Mouse (Mus musculus): ENCODE results near the gene Btg2. TPM values are rescaled to one million over a fixed set of nuclear protein-coding genes. Genes with fewer than 3 reads are reported as not detected.

Gene Btg2
- polyA plus RNA-seq, 1 experiment from 2014 or later: 105 TPM

DNA sequence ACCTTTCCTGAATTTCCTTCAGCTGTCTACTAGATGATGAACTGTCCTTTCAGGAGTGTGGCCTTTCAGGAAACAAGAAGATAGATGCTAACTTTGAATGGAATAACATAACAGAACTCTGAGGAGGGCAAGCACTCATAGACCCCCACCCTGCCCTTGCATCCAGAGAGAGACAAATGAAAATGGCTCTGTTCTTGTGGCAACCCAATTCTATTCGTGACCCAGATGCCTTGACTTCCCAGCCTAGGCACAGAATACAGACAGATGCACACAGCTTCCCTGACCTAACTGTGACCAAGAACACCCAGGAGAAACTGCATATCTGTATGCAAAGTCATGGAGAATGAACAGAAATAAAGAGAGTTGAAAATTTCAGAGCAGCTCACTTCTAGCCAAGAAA is 5.3 kb downstream of the Btg2 start:
- no peak overlapping the region for H3K4me2 ChIP-seq (replicated peaks)
- ATAC-seq (ENCODE audit: low FRiP score): no peak
- H3K27ac ChIP-seq: peak overlapping the region; percentile 83; the same call in 1 of the 2 replicates
- 83% methylated on average over 1 of the region's 1 CpGs for WGBS
- H3K36me3 ChIP-seq: peaks cover 13% of the 10 kb centered on the region
- no peaks in the 10 kb centered on the region for H3K27me3 ChIP-seq
- H3K9ac ChIP-seq: no peak overlapping the region
- H3K9me3 ChIP-seq (replicated peaks): no peaks in the 10 kb centered on the region
- no peak overlapping the region for H3K4me3 ChIP-seq
- peaks cover 64% of the 10 kb centered on the region for H3K4me1 ChIP-seq

DNA sequence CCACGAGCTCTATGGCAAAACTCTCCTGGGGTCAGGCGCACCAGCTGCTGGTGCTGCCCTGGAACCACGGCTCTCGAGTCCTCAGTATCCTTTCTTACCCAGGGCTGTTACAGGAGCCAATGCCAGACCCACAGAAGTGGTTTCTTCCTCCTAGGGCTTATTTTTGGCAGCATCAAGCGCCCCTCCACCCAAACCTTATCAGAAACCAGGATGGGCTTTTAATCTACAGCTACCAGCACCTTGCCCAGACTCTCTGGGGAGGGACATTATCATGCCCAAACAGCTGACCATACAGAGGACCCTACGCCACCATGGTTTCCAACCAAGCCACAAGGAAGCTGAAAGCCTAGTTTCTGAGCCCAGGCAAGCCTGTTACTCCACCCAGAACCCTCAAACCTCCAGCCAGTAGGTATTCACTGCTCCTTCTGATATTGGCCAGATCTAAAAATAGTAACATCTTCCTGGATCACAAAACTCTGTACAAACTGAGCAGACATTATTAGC is 5.8 kb downstream of the Btg2 start:
- Histone ChIP-seq H3K27ac (peak overlapping the region; percentile 83), H3K27me3 (no peaks in the 10 kb centered on the region), H3K4me1 (peaks cover 62% of the 10 kb centered on the region), H3K9ac (no peak overlapping the region), H3K4me3 (no peak overlapping the region), H3K36me3 (peaks cover 13% of the 10 kb centered on the region), H3K9me3 (replicated peaks) (no peaks in the 10 kb centered on the region), H3K4me2 (replicated peaks) (no peak overlapping the region)
- WGBS: 74% methylated on average over 6 of the region's 6 CpGs
- ATAC-seq (ENCODE audit: low FRiP score): no peak

DNA sequence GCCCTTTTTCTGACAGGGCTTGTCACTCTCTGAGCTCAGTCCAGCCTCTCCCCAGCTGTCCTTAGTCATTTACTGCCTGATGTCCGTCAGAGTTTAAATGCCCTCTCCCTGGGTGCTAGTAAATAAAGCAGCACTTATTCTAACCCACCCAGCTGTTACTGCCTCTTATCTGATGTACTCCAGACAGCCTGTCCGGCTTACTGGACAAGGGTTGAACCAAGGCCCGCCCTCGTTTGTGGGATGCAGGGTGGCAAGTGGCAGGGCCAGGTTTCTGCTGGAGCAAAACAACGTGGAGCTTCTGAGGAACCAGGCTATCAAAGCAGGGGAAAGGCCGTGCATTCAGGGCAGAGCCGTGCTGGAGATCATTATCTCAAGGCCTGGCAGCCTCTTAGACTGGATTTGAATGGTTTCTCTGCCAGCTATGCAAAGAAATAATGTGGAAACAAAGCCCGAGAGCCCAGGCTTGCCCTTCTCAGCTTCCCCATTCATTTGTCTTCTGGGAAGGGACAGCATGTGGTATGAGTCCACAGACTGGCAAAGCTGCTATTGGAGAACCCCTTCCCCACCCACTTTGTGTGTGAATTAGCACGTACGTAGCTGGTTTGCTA is 7.4 kb downstream of the Btg2 start:
- peak; percentile 17; the same call in 1 of the 2 replicates for ATAC-seq (ENCODE audit: low FRiP score)
- Histone ChIP-seq H3K4me3 (no peak overlapping the region), H3K9ac (no peak overlapping the region), H3K27me3 (no peaks in the 10 kb centered on the region), H3K36me3 (peaks cover 13% of the 10 kb centered on the region), H3K27ac (peak overlapping the region; percentile 83), H3K4me2 (replicated peaks) (no peak overlapping the region; the same call in 1 of the 2 replicates), H3K9me3 (replicated peaks) (no peaks in the 10 kb centered on the region), H3K4me1 (peaks cover 63% of the 10 kb centered on the region)
- 26% methylated on average over 10 of the region's 10 CpGs for WGBS

DNA sequence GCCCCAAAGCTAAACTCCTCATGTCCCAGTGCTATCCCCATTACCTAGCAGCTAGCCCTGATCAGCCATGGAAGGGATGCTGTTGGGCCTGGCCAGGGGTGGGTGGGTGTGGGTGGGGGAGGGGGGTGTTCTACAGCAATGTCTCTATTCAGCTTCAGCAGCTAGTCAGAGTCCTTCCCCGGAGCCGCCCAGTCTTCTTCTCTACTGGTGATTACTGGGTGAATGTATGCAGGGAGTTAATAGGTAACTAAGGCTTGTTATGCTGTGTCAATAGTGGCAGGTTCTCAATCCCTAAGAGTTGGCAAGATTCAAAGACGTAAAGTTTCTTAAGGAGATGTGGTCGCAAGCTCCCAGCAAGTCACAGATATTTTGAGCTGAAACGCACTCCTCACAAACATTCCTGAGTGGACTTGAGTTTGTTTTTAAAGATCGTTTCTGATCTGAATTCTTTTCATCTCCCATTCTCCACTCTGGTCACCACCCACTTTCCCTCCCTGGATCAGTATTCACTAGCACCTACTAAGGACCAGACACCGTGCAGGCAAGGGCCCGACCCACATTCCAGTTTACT is 8.7 kb downstream of the Btg2 start:
- H3K4me2 ChIP-seq (replicated peaks): no peak overlapping the region
- H3K27me3 ChIP-seq: no peaks in the 10 kb centered on the region
- WGBS: 60% methylated on average over 8 of the region's 8 CpGs
- H3K4me3 ChIP-seq: no peak overlapping the region
- H3K4me1 ChIP-seq: peaks cover 65% of the 10 kb centered on the region
- no peak for ATAC-seq (ENCODE audit: low FRiP score)
- H3K9ac ChIP-seq: no peak overlapping the region
- H3K36me3 ChIP-seq: peaks cover 5% of the 10 kb centered on the region; the same call in 1 of the 2 replicates
- peak overlapping the region; percentile 83; the same call in 1 of the 2 replicates for H3K27ac ChIP-seq
- H3K9me3 ChIP-seq (replicated peaks): no peaks in the 10 kb centered on the region

DNA sequence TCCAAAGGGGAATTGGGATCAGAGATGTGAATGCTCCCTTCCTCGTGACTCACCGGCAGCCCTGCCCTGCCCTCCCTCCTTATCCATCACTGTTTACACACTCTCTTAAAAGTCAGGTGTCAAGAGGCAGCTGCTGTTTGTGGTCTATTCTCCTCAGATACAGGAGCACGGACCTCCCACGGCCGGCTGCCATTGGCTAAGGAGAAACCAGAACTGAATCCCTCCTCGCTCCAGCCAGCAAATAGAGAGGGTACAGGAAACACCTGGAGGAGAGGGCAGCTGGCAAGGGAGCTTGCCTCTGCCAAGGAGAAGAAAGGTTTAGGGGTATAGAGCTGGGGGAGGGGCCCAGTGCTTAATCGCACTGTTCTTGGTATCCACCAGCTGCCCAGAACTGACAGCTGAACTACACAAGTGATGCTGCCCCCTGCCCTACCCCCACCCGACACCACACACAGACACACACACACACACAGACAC is 11.7 kb downstream of the Btg2 start:
- peaks cover 84% of the 10 kb centered on the region for H3K4me1 ChIP-seq
- ATAC-seq (ENCODE audit: low FRiP score): no peak
- H3K36me3 ChIP-seq: no peaks in the 10 kb centered on the region
- H3K27me3 ChIP-seq: no peaks in the 10 kb centered on the region
- no peak overlapping the region for H3K4me2 ChIP-seq (replicated peaks)
- 10% methylated on average over 8 of the region's 8 CpGs for WGBS
- no peaks in the 10 kb centered on the region for H3K9me3 ChIP-seq (replicated peaks)
- H3K4me3 ChIP-seq: no peak overlapping the region
- peak overlapping the region; percentile 98 for H3K27ac ChIP-seq
- H3K9ac ChIP-seq: no peak overlapping the region; the same call in 1 of the 2 replicates

DNA sequence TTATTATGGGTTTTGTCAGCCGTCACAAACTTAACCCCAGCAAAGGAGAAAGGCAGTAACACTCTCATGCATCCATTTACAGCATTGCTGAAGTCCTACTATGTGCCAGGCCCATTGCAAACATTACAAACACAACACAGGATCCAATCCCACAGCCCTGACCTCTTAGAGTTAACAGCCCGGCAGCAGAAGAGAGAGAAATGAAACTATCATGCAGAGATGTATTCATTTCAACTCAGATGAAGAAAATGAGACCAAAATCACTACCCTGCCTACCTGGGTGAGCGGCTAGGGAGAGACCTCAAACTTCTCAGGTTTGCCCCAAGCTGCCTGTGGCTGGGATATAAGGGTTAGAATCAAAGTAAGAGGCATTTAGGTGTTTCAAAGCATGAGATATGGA is 12.4 kb downstream of the Btg2 start:
- WGBS: 54% methylated on average over 3 of the region's 3 CpGs
- H3K9me3 ChIP-seq (replicated peaks): no peaks in the 10 kb centered on the region
- no peak overlapping the region for H3K4me3 ChIP-seq
- H3K4me1 ChIP-seq: peaks cover 86% of the 10 kb centered on the region
- no peak overlapping the region for H3K4me2 ChIP-seq (replicated peaks)
- no peaks in the 10 kb centered on the region for H3K36me3 ChIP-seq
- H3K27ac ChIP-seq: peak overlapping the region; percentile 98
- H3K27me3 ChIP-seq: no peaks in the 10 kb centered on the region
- no peak for ATAC-seq (ENCODE audit: low FRiP score)
- H3K9ac ChIP-seq: no peak overlapping the region; the same call in 1 of the 2 replicates

DNA sequence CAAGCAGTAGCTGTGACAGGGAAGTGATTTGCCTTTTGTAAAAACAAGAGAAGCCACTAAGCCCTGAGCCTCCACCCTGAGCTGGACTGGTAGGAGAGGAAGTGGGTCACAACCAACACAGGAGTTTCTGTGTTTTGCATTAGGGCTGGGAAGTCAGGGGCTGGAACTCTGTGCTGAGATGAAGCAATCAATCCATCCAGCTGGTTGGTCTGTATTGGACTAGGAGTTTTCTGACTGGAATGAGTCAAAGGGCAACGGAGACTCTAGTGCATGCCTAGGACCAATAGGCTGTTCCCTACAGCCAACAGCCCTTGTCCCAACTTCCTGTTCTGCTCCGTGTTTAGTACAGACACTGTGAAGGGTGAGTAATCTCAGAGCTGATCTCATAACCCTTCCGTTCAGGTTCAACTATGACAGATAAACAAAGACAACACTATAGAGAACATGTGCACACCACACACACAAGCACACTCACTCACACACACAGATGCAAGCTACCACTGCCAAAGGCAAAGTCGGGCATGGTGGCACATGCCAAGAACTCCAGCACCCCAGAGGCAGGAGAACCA is 13.6 kb downstream of the Btg2 start:
- Histone ChIP-seq H3K9ac (no peak overlapping the region), H3K9me3 (replicated peaks) (no peaks in the 10 kb centered on the region), H3K4me2 (replicated peaks) (no peak overlapping the region), H3K36me3 (no peaks in the 10 kb centered on the region), H3K27ac (peak overlapping the region; percentile 98), H3K27me3 (no peaks in the 10 kb centered on the region), H3K4me3 (no peak overlapping the region), H3K4me1 (peaks cover 86% of the 10 kb centered on the region)
- 56% methylated on average over 4 of the region's 4 CpGs for WGBS
- no peak for ATAC-seq (ENCODE audit: low FRiP score)

DNA sequence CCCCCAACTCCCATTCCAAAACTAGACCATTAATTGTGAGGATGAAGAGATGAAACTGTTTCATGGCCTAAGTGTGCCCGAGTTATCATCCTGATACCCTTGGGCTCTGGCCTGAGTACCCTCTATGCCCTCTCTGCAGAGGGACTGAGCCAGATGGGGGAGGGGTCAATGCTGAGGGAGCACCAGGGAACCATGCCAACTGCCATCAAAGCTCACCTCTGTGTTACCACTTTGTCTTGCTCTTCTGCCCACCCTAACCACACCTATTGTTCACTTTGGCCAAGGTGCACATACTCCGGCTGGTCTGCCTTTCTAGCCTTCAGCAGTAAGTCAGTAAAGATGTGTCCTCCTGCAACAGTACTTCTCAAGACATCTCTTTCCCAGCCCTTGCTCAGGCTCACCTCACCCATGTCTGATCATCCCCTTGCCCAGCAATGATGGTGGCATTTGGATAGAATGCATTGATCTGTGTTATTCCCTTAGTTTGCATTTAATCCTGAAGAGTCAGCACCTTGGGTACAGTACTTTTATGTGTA is 14.6 kb downstream of the Btg2 start:
- 75% methylated on average over 2 of the region's 2 CpGs for WGBS
- peak overlapping the region; percentile 49; the same call in 1 of the 2 replicates for H3K9ac ChIP-seq
- H3K4me2 ChIP-seq (replicated peaks): peak overlapping the region; percentile 35
- H3K4me3 ChIP-seq: no peak overlapping the region
- H3K27ac ChIP-seq: peak overlapping the region; percentile 98
- H3K27me3 ChIP-seq: no peaks in the 10 kb centered on the region
- no peaks in the 10 kb centered on the region for H3K36me3 ChIP-seq
- no peaks in the 10 kb centered on the region for H3K9me3 ChIP-seq (replicated peaks)
- no peak for ATAC-seq (ENCODE audit: low FRiP score)
- peaks cover 86% of the 10 kb centered on the region for H3K4me1 ChIP-seq

DNA sequence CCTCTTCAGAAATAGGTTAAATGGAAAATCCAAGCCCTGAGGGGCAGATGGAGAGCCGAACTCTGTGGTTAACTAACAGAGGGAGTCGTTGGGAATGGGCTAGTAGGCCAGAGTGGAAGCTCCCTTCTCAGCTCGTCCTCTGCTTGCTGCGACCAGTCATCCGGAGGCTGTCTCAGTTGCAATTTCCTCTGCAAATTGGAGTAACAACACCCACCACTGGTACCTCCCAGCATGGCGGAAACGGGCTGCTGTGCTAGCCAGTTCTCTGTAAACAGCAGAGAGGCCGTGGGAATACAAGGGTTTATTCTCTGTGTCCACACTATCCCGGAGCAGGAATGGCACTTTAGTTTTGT is 15.2 kb downstream of the Btg2 start:
- Histone ChIP-seq H3K4me2 (replicated peaks) (peak overlapping the region; percentile 35), H3K4me1 (peaks cover 86% of the 10 kb centered on the region), H3K27ac (peak overlapping the region; percentile 98), H3K36me3 (no peaks in the 10 kb centered on the region), H3K9ac (peak overlapping the region; percentile 49), H3K9me3 (replicated peaks) (no peaks in the 10 kb centered on the region), H3K4me3 (no peak overlapping the region), H3K27me3 (no peaks in the 10 kb centered on the region)
- ATAC-seq (ENCODE audit: low FRiP score): peak; percentile 27
- 3% methylated on average over 9 of the region's 9 CpGs for WGBS

DNA sequence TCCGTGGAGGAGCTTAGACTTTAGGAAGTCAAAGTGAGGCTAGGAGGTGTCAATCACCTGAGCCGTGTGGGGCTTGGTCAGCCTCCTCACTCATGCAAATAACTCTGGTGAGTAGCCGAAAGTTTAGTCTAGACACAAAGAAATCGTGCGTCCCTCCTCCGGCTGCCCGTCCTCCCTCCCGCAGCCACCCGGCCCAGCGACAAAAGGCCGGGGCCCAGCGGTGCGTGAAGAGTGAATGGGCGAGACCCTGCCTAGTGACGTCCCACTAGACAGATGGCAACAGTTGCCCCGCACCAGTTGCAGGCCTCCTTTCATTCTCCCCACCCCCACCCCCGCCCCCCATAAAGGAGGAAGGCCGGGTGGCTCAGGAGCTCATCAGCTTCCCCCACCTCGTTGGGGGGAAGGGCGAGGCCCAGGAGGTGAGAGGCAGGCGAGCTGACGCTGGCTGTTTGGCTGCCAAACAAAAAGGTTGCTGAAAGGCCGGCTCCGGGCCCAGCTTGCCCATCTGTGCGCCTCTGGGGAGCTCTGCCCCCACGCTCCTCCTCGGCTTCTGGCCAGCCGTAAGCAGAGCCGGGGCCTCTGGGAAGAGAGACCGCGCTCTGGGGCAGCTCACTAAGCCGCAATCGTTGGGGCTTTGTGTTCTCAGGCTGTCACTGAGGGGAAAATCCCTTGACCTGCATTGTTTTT is 15.7 kb downstream of the Btg2 start:
- H3K4me1 ChIP-seq: peaks cover 86% of the 10 kb centered on the region
- H3K9ac ChIP-seq: peak overlapping the region; percentile 49; the same call in 1 of the 2 replicates
- no peaks in the 10 kb centered on the region for H3K27me3 ChIP-seq
- under 1% methylated on average over 32 of the region's 33 CpGs for WGBS
- no peak overlapping the region for H3K4me3 ChIP-seq
- peak overlapping the region; percentile 35 for H3K4me2 ChIP-seq (replicated peaks)
- ATAC-seq (ENCODE audit: low FRiP score): peak; percentile 85
- H3K36me3 ChIP-seq: no peaks in the 10 kb centered on the region
- H3K9me3 ChIP-seq (replicated peaks): no peaks in the 10 kb centered on the region
- H3K27ac ChIP-seq: peak overlapping the region; percentile 98

DNA sequence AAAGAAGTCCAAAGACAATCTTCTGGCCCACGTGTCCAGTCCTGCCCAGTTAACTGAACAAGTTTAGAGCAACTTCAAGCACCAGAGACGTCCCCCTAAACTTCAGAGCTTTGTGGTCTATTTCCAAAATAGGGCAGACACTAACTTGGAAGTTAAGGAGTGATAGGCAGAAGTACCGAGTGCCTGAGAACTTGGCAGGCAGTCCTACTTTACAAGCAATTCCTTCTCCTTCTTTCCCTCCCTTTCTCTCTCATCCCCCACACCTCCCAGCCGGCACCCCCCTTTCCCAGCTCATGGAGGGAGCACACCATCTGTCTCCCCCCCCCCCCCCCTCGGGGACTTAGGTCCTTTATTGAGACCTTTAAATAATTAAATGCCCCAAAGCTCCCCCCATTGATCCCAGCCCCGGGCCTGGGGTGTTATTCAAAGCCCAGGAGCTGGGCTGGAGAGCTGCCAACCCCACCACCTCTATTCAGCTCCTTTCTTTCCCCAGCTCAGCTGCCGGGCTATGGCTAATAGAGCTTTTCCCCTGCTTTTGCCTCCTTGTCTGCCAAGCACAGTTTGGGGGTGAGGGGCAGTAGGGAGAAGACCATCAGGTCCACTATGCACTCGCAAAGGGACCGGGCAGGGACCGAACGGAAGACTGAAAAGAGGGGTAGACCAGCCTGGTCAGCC is 16.4 kb downstream of the Btg2 start:
- Histone ChIP-seq H3K36me3 (no peaks in the 10 kb centered on the region), H3K27me3 (no peaks in the 10 kb centered on the region), H3K4me1 (peaks cover 81% of the 10 kb centered on the region), H3K4me2 (replicated peaks) (peak overlapping the region; percentile 35), H3K9me3 (replicated peaks) (no peaks in the 10 kb centered on the region), H3K4me3 (no peak overlapping the region), H3K27ac (peak overlapping the region; percentile 98), H3K9ac (peak overlapping the region; percentile 49; the same call in 1 of the 2 replicates)
- 4% methylated on average over 11 of the region's 11 CpGs for WGBS
- peak; percentile 60 for ATAC-seq (ENCODE audit: low FRiP score)

Measured in hindbrain, embryonic 12.5 days (tissue).